ENCODE assay signal across 22 mouse cellular contexts in the genomic region with DNA sequence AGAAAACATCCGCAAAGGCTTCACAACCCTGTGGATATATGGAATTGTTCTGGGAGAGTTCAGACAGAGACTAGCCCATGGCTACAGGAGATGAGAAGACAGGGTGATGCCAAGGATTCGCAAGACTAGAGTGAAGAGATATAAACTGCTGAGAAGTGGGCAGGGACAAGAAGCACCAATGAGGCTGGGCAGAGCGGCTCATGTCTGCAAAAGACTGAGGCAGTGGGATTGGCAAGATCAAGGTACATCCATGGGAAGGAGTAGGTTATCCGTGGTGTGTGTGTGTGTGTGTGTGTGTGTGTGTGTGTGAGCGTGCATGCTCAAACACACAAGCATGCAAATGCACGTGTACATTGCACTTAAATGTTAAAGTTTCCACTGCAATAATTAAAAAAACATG. TPM values are rescaled to one million over a fixed set of nuclear protein-coding genes. Genes with fewer than 3 reads are reported as not detected.
DNase-seq lines count a peak whose midpoint lies in the region; ATAC-seq and TF ChIP-seq lines count a peak whose summit lies in the region.
"Had no signal": no experiment of that assay in that cellular context is flagged by ENCODE, and none has a peak within 500 bp of the region (broad histone marks: within the 10 kb centered on the region; RNA-seq: fewer than 3 reads in every experiment).

No protein-coding gene starts in this region.

- intact Hi-C loops in heart, postnatal 25 days (cut with DNase I), result loop anchor here (5.0 kb wide), 1 partner anchor 38 kb away; no protein-coding TSS in a partner anchor

- H3K27me3 ChIP-seq in forebrain, embryonic 11.5 days (ENCODE audit: control insufficient read depth, insufficient read depth, low read length), result no peaks in the 10 kb centered on the region
- H3K27me3 ChIP-seq in forebrain, postnatal 0 days (ENCODE audit: insufficient read depth, low read length), result no peaks in the 10 kb centered on the region
- no peaks in the 10 kb centered on the region for H3K27me3 ChIP-seq in hindbrain, embryonic 13.5 days
- H3K27me3 ChIP-seq in hindbrain, embryonic 11.5 days (ENCODE audit: control insufficient read depth, insufficient read depth, low read length), result no peaks in the 10 kb centered on the region
- H3K27me3 ChIP-seq in midbrain, embryonic 11.5 days (ENCODE audit: control insufficient read depth, insufficient read depth, low read length), result no peaks in the 10 kb centered on the region
- H3K27me3 ChIP-seq in midbrain, embryonic 15.5 days (replicated peaks), result no peaks in the 10 kb centered on the region
- H3K27me3 ChIP-seq: CH12.LX, Patski had no signal

- H3K4me1 ChIP-seq in forebrain, embryonic 11.5 days (replicated peaks; ENCODE audit: control insufficient read depth, insufficient read depth, low read length), result no peaks in the 10 kb centered on the region
- no peaks in the 10 kb centered on the region for H3K4me1 ChIP-seq in forebrain, postnatal 0 days (ENCODE audit: insufficient read depth)
- H3K4me1 ChIP-seq in hindbrain, embryonic 13.5 days (replicated peaks), result peaks cover 19% of the 10 kb centered on the region
- H3K4me1 ChIP-seq in hindbrain, embryonic 11.5 days (replicated peaks; ENCODE audit: control insufficient read depth, insufficient read depth, low read length), result no peaks in the 10 kb centered on the region
- 0 out of 2 replicates have a peak, but pooled peaks cover under 1% of the 10 kb centered on the region for H3K4me1 ChIP-seq in midbrain, embryonic 11.5 days (ENCODE audit: control insufficient read depth, insufficient read depth, low read length)
- no peaks in the 10 kb centered on the region for H3K4me1 ChIP-seq in midbrain, embryonic 15.5 days

- no peak for ATAC-seq in forebrain, embryonic 11.5 days (replicated peaks; ENCODE audit: low FRiP score)
- ATAC-seq in forebrain, postnatal 0 days, result no peak
- no peak for ATAC-seq in hindbrain, embryonic 13.5 days (ENCODE audit: low FRiP score)
- no peak for ATAC-seq in hindbrain, embryonic 11.5 days (ENCODE audit: low FRiP score)
- no peak for ATAC-seq in midbrain, embryonic 11.5 days (ENCODE audit: low FRiP score)
- no peak for ATAC-seq in midbrain, embryonic 15.5 days (replicated peaks)
- ATAC-seq: activated CD4-positive, CD25-positive, alpha-beta regulatory T cell, adult 4 months; CD4-positive, CD25-positive, alpha-beta regulatory T cell, adult 4 months; Patski had no signal

- no peak overlapping the region for H3K27ac ChIP-seq in forebrain, embryonic 11.5 days (ENCODE audit: low read depth, low read length)
- no peak overlapping the region for H3K27ac ChIP-seq in forebrain, postnatal 0 days (ENCODE audit: low read depth, low read length)
- H3K27ac ChIP-seq in hindbrain, embryonic 13.5 days, result 0 out of 2 replicates have a peak overlapping the region, but pooled peaks have one; percentile 23
- no peak overlapping the region for H3K27ac ChIP-seq in hindbrain, embryonic 11.5 days (ENCODE audit: low read depth, low read length)
- H3K27ac ChIP-seq in midbrain, embryonic 11.5 days (ENCODE audit: low read depth, low read length), result no peak overlapping the region
- H3K27ac ChIP-seq in midbrain, embryonic 15.5 days, result no peak overlapping the region

- no peaks in the 10 kb centered on the region for H3K9me3 ChIP-seq in forebrain, embryonic 11.5 days (ENCODE audit: control insufficient read depth, low read length)
- no peaks in the 10 kb centered on the region for H3K9me3 ChIP-seq in forebrain, postnatal 0 days (ENCODE audit: low read length)
- no peaks in the 10 kb centered on the region for H3K9me3 ChIP-seq in hindbrain, embryonic 13.5 days
- H3K9me3 ChIP-seq in hindbrain, embryonic 11.5 days (ENCODE audit: control insufficient read depth, low read length), result no peaks in the 10 kb centered on the region
- H3K9me3 ChIP-seq in midbrain, embryonic 11.5 days (ENCODE audit: control insufficient read depth, low read length), result no peaks in the 10 kb centered on the region
- H3K9me3 ChIP-seq in midbrain, embryonic 15.5 days, result no peaks in the 10 kb centered on the region
- H3K9me3 ChIP-seq: G1E had no signal

- H3K4me3 ChIP-seq in forebrain, embryonic 11.5 days (ENCODE audit: low read depth, low read length), result no peak overlapping the region
- no peak overlapping the region for H3K4me3 ChIP-seq in forebrain, postnatal 0 days (ENCODE audit: low read depth, low read length)
- H3K4me3 ChIP-seq in hindbrain, embryonic 13.5 days, result no peak overlapping the region
- H3K4me3 ChIP-seq in hindbrain, embryonic 11.5 days (ENCODE audit: low read depth, low read length), result no peak overlapping the region
- H3K4me3 ChIP-seq in midbrain, embryonic 11.5 days (ENCODE audit: low read depth, low read length), result no peak overlapping the region
- H3K4me3 ChIP-seq in midbrain, embryonic 15.5 days, result no peak overlapping the region

- DNase-seq in forebrain, embryonic 11.5 days (ENCODE audit: low spot score), result peak; percentile 40
- DNase-seq in forebrain, postnatal 0 days, result no peak
- DNase-seq in heart, adult 11 months, result peak; percentile 66
- no peak for DNase-seq in heart, postnatal 25 days (ENCODE audit: low spot score)
- DNase-seq in hindbrain, embryonic 11.5 days (ENCODE audit: low spot score), result no peak
- DNase-seq in midbrain, embryonic 11.5 days (ENCODE audit: low spot score, missing footprints), result peak; percentile 70
- DNase-seq: adrenal gland, adult 2 months; adrenal gland, adult 8-10 months; adrenal gland, postnatal 10 days; adrenal gland, postnatal 14 days; adrenal gland, postnatal 25 days; adrenal gland, postnatal 36 days; B cell, adult 2 months; cerebellum, adult 11 months; cerebellum, adult 11-12 months had no signal

- no peak overlapping the region for H3K4me2 ChIP-seq in forebrain, embryonic 11.5 days (ENCODE audit: low read depth, low read length, severe bottlenecking)
- no peak overlapping the region for H3K4me2 ChIP-seq in forebrain, postnatal 0 days (ENCODE audit: low read depth)
- no peak overlapping the region for H3K4me2 ChIP-seq in hindbrain, embryonic 13.5 days
- H3K4me2 ChIP-seq in hindbrain, embryonic 11.5 days (replicated peaks; ENCODE audit: low read depth, low read length), result no peak overlapping the region
- H3K4me2 ChIP-seq in midbrain, embryonic 11.5 days, result no peak overlapping the region
- no peak overlapping the region for H3K4me2 ChIP-seq in midbrain, embryonic 15.5 days

- no peak for TF ChIP-seq CTCF in forebrain, postnatal 0 days (IDR thresholded peaks at IDR 0.05; ENCODE audit: low read depth)

- H3K9ac ChIP-seq in forebrain, embryonic 11.5 days (ENCODE audit: low read length), result no peak overlapping the region
- H3K9ac ChIP-seq in forebrain, postnatal 0 days, result no peak overlapping the region
- H3K9ac ChIP-seq in hindbrain, embryonic 13.5 days, result no peak overlapping the region
- no peak overlapping the region for H3K9ac ChIP-seq in hindbrain, embryonic 11.5 days (ENCODE audit: low read depth, low read length)
- no peak overlapping the region for H3K9ac ChIP-seq in midbrain, embryonic 11.5 days (ENCODE audit: low read length)
- H3K9ac ChIP-seq in midbrain, embryonic 15.5 days, result no peak overlapping the region

- H3K36me3 ChIP-seq in forebrain, embryonic 11.5 days (ENCODE audit: control insufficient read depth, insufficient read depth, low read length), result no peaks in the 10 kb centered on the region
- H3K36me3 ChIP-seq in forebrain, postnatal 0 days (ENCODE audit: insufficient read depth), result no peaks in the 10 kb centered on the region
- H3K36me3 ChIP-seq in hindbrain, embryonic 13.5 days, result no peaks in the 10 kb centered on the region
- no peaks in the 10 kb centered on the region for H3K36me3 ChIP-seq in hindbrain, embryonic 11.5 days (ENCODE audit: control insufficient read depth, insufficient read depth, low read length)
- no peaks in the 10 kb centered on the region for H3K36me3 ChIP-seq in midbrain, embryonic 11.5 days (ENCODE audit: control insufficient read depth, insufficient read depth, low read length)
- no peaks in the 10 kb centered on the region for H3K36me3 ChIP-seq in midbrain, embryonic 15.5 days (replicated peaks)
- H3K36me3 ChIP-seq: G1E had no signal

- 86% methylated on average over 6 of the region's 6 CpGs for WGBS in forebrain, embryonic 11.5 days
- WGBS in forebrain, postnatal 0 days, result 85% methylated on average over 6 of the region's 6 CpGs
- 83% methylated on average over 6 of the region's 6 CpGs for WGBS in hindbrain, embryonic 13.5 days
- 89% methylated on average over 6 of the region's 6 CpGs for WGBS in hindbrain, embryonic 11.5 days
- 88% methylated on average over 6 of the region's 6 CpGs for WGBS in midbrain, embryonic 11.5 days
- 83% methylated on average over 6 of the region's 6 CpGs for WGBS in midbrain, embryonic 15.5 days

RNA-seq across cellular contexts. Expression of a gene that starts 49.4 kb away (rescaled TPM):
- polyA plus RNA-seq in forebrain, embryonic 11.5 days (2014; fragmentation: Nextera tagmentation; extraction: Ambion mirVana), result 21.6 and 23.1 TPM in 2 replicates
- total RNA-seq in forebrain, postnatal 0 days (2014; rRNA removed), result 17.8 and 19.7 TPM in 2 replicates
- polyA plus RNA-seq in forebrain, postnatal 0 days (2015; fragmentation: Nextera tagmentation; extraction: Ambion mirVana), result 6.7 and 9.2 TPM in 2 replicates
- total RNA-seq in heart, postnatal 25 days (2021), result 100 to 1,000 TPM; 109 to 118 TPM
- polyA plus RNA-seq in hindbrain, embryonic 13.5 days (2015; fragmentation: Nextera tagmentation; extraction: Ambion mirVana), result 11.2 and 11.6 TPM in 2 replicates
- polyA plus RNA-seq in hindbrain, embryonic 11.5 days (2014; fragmentation: Nextera tagmentation; extraction: Ambion mirVana), result 14.5 and 17.4 TPM in 2 replicates
- 15.5 and 16.1 TPM in 2 replicates for polyA plus RNA-seq in midbrain, embryonic 11.5 days (2014; fragmentation: Nextera tagmentation; extraction: Ambion mirVana)
- polyA plus RNA-seq in midbrain, embryonic 15.5 days (2015; fragmentation: Nextera tagmentation; extraction: Ambion mirVana), result 11.9 and 14.1 TPM in 2 replicates
- total RNA-seq: CH12.LX had no signal
- polyA plus RNA-seq: G1E had no signal

Comparison
In these comparisons a context has a peak if more than half of its experiments do, and no peak if none do; other contexts are left out.
1. DNase-seq: peak in forebrain, embryonic 11.5 days (single experiment), heart, adult 11 months (single experiment) and midbrain, embryonic 11.5 days (single experiment); none in forebrain, postnatal 0 days (single experiment), heart, postnatal 25 days (single experiment) and hindbrain, embryonic 11.5 days (single experiment).